Mouse (Mus musculus): ENCODE measurements around the gene Ptdss2. TPM values are rescaled to one million over a fixed set of nuclear protein-coding genes. Genes with fewer than 3 reads are reported as not detected.

Gene Ptdss2
- total RNA-seq, 4 experiments from 2014 or later, result 18.6 to 26.4 (median 22.0) TPM

Other genes with a start within 250 kb of the Ptdss2 start
- gene Psmd13, start 240.4 kb upstream of the Ptdss2 start, total RNA-seq (2022), result 10 to 100 TPM; 85.3 to 96.3 (median 89.9) TPM
- gene Sirt3, start 240.1 kb upstream of the Ptdss2 start, total RNA-seq (2022), result 10 to 100 TPM; 18.7 to 23.2 (median 22.2) TPM
- 1,000 to 10,000 TPM; 1,780 to 2,019 (median 1,893) TPM for gene Cox8b, start 221.9 kb upstream of the Ptdss2 start, total RNA-seq (2022)
- under 1 TPM in 1 of 4 experiments, not detected in 3; 0.08 TPM for gene Nlrp6, start 201.5 kb upstream of the Ptdss2 start, total RNA-seq (2022)
- gene Pgghg, start 181.0 kb upstream of the Ptdss2 start, total RNA-seq (2022), result 1 to 10 TPM; 1.4 to 2.8 (median 2.2) TPM
- gene Ifitm5, start 172.1 kb upstream of the Ptdss2 start, total RNA-seq (2022), result under 1 TPM in 2 of 4 experiments, not detected in 2; 0.34 to 0.53 TPM
- not detected for gene Gm45717, start 166.4 kb upstream of the Ptdss2 start, total RNA-seq (2022)
- gene Ifitm2, start 166.4 kb upstream of the Ptdss2 start, total RNA-seq (2022), result 10 to 100 TPM; 25.1 to 51.9 (median 30.1) TPM
- gene Ifitm1, start 155.2 kb upstream of the Ptdss2 start, total RNA-seq (2022), result under 1 TPM; 0.34 to 0.99 (median 0.77) TPM
- gene Ifitm3, start 111.6 kb upstream of the Ptdss2 start, total RNA-seq (2022), result 10 to 100 TPM; 20.8 to 38.8 (median 27.1) TPM
- not detected for gene Ifitm6, start 104.5 kb upstream of the Ptdss2 start, total RNA-seq (2022)
- gene Gm17387, start 93.3 kb upstream of the Ptdss2 start, total RNA-seq (2022), result not detected
- under 1 TPM in 2 of 4 experiments, not detected in 2; 0.20 to 0.59 TPM for gene B4galnt4, start 61.3 kb upstream of the Ptdss2 start, total RNA-seq (2022)
- not detected for gene Pkp3, start 44.2 kb upstream of the Ptdss2 start, total RNA-seq (2022)
- gene Sigirr, start 21.8 kb upstream of the Ptdss2 start, total RNA-seq (2022), result 1 to 10 TPM; 1.4 to 1.6 (median 1.5) TPM
- not detected for gene Ano9, start 4.6 kb upstream of the Ptdss2 start, total RNA-seq (2022)
- 10 to 100 TPM; 51.3 to 63.6 (median 53.6) TPM for gene Rnh1, start 50.5 kb downstream of the Ptdss2 start, total RNA-seq (2022)
- gene Hras, start 71.6 kb downstream of the Ptdss2 start, total RNA-seq (2022), result 100 to 1,000 TPM; 112 to 158 (median 132) TPM
- 1 to 10 TPM; 1.4 to 2.5 (median 2.0) TPM for gene Lrrc56, start 71.8 kb downstream of the Ptdss2 start, total RNA-seq (2022)
- gene Lmntd2, start 91.7 kb downstream of the Ptdss2 start, total RNA-seq (2022), result not detected
- under 1 TPM in 2 of 4 experiments, not detected in 2; 0.38 to 0.56 TPM for gene Rassf7, start 93.5 kb downstream of the Ptdss2 start, total RNA-seq (2022)
- 10 to 100 TPM; 16.8 to 25.3 (median 19.4) TPM for gene Phrf1, start 106.4 kb downstream of the Ptdss2 start, total RNA-seq (2022)
- under 1 TPM; 0.27 to 0.80 (median 0.50) TPM for gene Irf7, start 144.1 kb downstream of the Ptdss2 start, total RNA-seq (2022)
- not detected for gene Cdhr5, start 154.4 kb downstream of the Ptdss2 start, total RNA-seq (2022)
- not detected for gene Sct, start 156.8 kb downstream of the Ptdss2 start, total RNA-seq (2022)
- not detected for gene Drd4, start 169.6 kb downstream of the Ptdss2 start, total RNA-seq (2022)
- gene Deaf1, start 205.3 kb downstream of the Ptdss2 start, total RNA-seq (2022), result 10 to 100 TPM; 10.6 to 15.1 (median 12.7) TPM
- 10 to 100 TPM in 3 of 4 experiments, 1 to 10 TPM in 1; 9.1 to 11.5 (median 11.3) TPM for gene Tmem80, start 205.4 kb downstream of the Ptdss2 start, total RNA-seq (2022)
- gene Eps8l2, start 216.5 kb downstream of the Ptdss2 start, total RNA-seq (2022), result 1 to 10 TPM; 1.3 to 3.4 (median 2.2) TPM